Mouse (Mus musculus) olfactory bulb, adult 2 months (tissue): ENCODE measurements around the gene Pkp4. TPM values are rescaled to one million over a fixed set of nuclear protein-coding genes. Genes with fewer than 3 reads are reported as not detected.
A peak's percentile ranks its signal among the peaks of the same experiment; 100 is the strongest.

Experiments used
- H3K27ac ChIP-seq: fragments of 200-500 bp; 2 replicates; pipeline ENCODE4 v1.5.1; 2012; ENCODE audit warnings: low read depth, low read length; ENCODE audit not compliant: insufficient read depth
- H3K4me1 ChIP-seq: fragments of 200-500 bp; 2 replicates; pipeline ENCODE4 v1.6.1; 2012; ENCODE audit warnings: low read length; ENCODE audit not compliant: control insufficient read depth, insufficient read depth
- H3K4me3 ChIP-seq: fragments of 200-500 bp; 2 replicates; pipeline ENCODE4 v1.5.1; 2012; ENCODE audit warnings: mild to moderate bottlenecking, low read depth, low read length, moderate library complexity; ENCODE audit not compliant: insufficient read depth
- CTCF ChIP-seq: fragments of 200-500 bp; IDR thresholded peaks from 2 replicates; pipeline ENCODE4 v1.5.1; 2012; ENCODE audit warnings: low read depth, mild to moderate bottlenecking, low read length, moderate library complexity; ENCODE audit not compliant: insufficient read depth
- POLR2A ChIP-seq: fragments of 200-500 bp; IDR thresholded peaks from 2 replicates; pipeline ENCODE4 v1.6.1; 2012; ENCODE audit warnings: mild to moderate bottlenecking, low read depth, low read length, moderate library complexity; ENCODE audit not compliant: insufficient read depth
- WGBS: fragments of 180-500 bp; shearing (Covaris S2); methylation state at CpG from one replicate; pipeline ENCODE4 v1.1.7; 2018; 5-methylcytosine and 5-hydroxymethylcytosine counted together
- polyA plus RNA-seq: library from polyadenylated mRNA; stranded (reverse); fragments of >200 nt; gene quantifications from 2 replicates; pipeline ENCODE4 v1.2.4, GENCODE M21; 2012; ENCODE audit warnings: low replicate concordance; ENCODE audit not compliant: missing spikeins, insufficient read depth, insufficient read length

Pkp4 gene
- polyA plus RNA-seq, result 318 TPM in 1 of 2 replicates, not detected in the other

DNA sequence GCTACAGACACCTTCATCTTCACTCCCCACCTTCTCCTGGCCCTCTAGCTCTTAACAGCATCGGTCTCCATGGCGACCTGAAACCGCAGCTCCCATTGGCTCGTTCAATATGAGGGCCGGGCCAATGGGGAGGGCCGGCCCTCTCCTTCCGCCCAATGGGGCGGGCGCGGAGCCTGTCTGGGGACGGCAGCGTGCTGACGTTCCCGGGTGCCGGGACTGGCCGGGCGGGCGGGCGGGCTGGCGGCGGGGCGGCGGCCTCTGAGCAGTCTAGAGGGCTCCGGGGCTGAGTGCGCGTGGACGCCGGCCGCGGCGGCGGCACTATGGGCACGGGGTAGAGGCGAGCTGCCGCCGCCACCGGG, at the start of gene Pkp4, which contains the start of gene Ccdc148:
Gene Pkp4, plus strand, starts transcription at position 246 of the 359 bp plus-strand sequence.
Gene Ccdc148, minus strand, starts transcription at position 79 of the 359 bp plus-strand sequence.
- 0% methylated on average over 26 of the region's 37 CpGs for WGBS
- Histone ChIP-seq H3K4me1 (peaks cover 5% of the 10 kb centered on the region), H3K27ac (peak within 1 kb of the TSS; percentile 74), H3K4me3 (peak within 1 kb of the TSS; percentile 93)
- peak; percentile 32; the same call in 1 of the 2 replicates for TF ChIP-seq POLR2A
- no peak for TF ChIP-seq CTCF

DNA sequence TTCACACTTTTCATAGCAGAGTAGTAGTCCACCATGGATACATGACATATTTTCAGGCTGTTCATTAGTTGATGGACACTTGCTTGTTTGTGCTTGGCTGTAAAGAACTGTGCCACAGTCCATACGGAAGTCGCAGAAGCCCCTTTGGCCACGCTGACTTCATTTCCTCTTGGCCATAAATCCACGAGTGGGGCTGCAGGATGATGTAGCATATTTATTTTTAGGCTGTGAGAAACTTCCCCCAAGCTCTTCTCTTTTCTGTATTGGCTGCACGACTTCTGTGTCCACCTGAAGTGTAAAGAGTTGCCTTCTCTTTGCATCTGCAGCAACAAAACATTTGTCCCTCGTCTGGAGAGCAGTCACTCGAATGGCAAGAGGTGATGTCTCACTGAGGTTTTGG, 31.6 kb upstream of the Pkp4 start:
- TF ChIP-seq POLR2A (no peak), CTCF (no peak)
- Histone ChIP-seq H3K4me3 (no peak overlapping the region), H3K4me1 (no peaks in the 10 kb centered on the region), H3K27ac (no peak overlapping the region)
- 86% methylated on average over 7 of the region's 7 CpGs for WGBS

DNA sequence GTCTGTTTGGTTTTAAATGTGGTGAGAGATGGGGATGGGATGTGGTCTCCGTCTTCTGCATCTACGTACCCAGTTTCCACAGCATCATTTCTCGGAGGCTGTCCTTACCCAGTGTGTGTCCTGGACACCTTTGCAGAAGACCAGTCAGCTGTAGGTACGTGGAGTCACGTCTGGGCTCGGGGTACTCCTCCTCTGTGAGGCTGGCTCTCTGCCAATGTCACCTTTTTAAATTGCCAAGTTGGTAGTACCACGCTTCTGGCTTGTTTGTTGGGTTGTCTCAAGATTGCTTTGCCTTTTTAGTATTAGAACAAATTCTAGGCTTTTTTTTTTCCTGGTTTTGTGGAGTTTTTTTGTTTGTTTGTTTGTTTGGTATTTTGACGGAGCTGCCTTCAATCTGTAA, 30.8 kb upstream of the Pkp4 start:
- H3K4me3 ChIP-seq, result no peak overlapping the region
- WGBS, result 77% methylated on average over 8 of the region's 8 CpGs
- TF ChIP-seq CTCF, result no peak
- no peak for TF ChIP-seq POLR2A
- no peak overlapping the region for H3K27ac ChIP-seq
- no peaks in the 10 kb centered on the region for H3K4me1 ChIP-seq

DNA sequence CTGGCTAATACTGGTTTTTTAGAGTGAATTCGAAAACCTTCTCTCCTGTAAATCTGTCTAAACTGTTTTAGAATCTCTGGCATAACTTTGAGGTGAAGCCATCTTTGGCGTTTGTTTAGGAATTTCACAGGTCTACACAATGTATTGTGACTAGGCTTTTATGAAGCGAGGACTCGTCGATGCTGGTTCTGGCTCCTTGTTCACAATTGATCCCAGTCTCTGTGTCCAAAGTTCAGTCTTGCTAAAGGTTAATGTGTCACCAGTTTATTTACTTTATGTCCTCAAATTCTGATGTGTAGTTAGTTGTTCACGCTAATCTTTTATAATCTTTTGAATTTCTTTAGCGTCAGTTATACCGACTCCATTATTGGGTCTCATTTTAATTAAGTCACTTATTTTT, 29.6 kb upstream of the Pkp4 start:
- no peak overlapping the region for H3K4me3 ChIP-seq
- no peak overlapping the region for H3K27ac ChIP-seq
- TF ChIP-seq POLR2A, result no peak
- TF ChIP-seq CTCF, result no peak
- H3K4me1 ChIP-seq, result no peaks in the 10 kb centered on the region
- WGBS, result 91% methylated on average over 8 of the region's 8 CpGs

DNA sequence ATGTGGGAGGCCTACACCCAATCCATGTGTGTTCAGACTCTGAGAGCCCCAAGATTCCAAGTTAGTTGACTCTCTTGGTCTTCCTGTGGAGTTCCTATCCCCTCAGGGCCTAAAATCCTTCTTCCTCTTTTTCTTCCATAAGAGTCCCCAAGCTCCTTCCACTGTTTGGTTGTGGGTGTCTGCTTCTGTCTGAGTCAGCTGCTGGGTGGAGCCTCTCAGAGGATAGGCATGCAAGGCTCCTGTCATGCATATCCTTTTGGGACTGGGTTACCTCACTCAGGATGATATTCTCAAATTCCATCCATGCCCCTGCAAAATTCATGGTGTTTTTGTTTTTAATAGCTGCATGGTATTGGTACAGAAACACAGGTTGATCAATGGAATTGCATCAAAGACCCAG, 5.2 kb upstream of the Pkp4 start:
- H3K4me1 ChIP-seq, result peaks cover 2% of the 10 kb centered on the region; the same call in 1 of the 2 replicates
- H3K27ac ChIP-seq, result no peak overlapping the region
- TF ChIP-seq POLR2A (no peak), CTCF (no peak)
- no peak overlapping the region for H3K4me3 ChIP-seq

DNA sequence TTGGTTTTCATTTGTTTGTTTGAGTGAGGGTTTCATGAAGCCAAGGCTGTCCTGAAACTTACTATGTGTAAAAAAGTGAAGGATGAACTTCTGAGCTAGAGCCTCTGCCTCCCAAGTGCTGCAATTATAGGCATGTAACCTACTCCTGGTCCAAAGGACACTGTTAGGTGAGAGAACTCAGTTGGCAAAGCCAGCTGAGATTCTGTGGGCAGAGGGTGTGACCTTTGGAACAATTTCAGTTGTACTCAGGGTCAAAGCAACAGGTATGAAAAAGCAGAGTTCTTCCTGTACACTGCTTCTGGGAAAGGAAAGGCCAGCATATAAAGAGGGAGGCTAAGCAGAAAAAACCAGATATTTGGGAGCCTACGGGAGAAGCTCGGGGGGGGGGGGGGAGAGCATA, 2.5 kb upstream of the Pkp4 start:
- Histone ChIP-seq H3K27ac (no peak overlapping the region), H3K4me3 (no peak overlapping the region), H3K4me1 (peaks cover 2% of the 10 kb centered on the region; the same call in 1 of the 2 replicates)
- TF ChIP-seq CTCF (no peak), POLR2A (no peak)
- WGBS, result 54% methylated on average over 2 of the region's 2 CpGs

DNA sequence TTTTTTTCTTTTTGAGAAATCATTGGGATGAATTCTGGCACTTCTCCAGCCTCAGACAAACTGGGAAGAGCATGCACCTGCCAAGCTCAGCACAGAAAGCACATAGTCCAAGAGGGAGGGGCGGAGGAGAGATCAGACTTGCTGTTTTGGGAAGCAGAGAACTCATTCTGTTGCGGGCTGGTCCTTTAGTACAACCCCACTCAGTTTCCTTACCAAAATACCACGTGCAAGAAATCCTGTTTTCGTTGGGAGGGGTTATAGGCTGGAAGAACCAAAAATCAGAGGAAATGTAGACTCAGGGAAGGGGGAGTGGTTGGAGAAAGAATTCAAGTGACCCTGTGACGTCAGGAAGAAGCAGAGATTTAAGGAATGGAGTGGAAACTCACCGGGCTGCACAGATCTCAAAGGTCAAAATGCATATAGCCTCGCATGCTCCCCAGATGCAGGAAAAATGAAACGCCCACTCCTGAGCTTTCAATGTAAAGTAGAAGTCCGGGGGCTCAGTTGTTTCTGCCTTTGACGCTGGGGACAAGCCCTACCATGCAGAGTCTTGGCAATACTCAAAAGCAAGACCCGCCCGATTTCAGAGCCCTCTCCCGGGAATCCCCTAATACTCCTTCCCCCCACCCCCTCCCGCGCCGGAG, 567 bp upstream of the Pkp4 start:
- TF ChIP-seq CTCF (no peak), POLR2A (no peak)
- Histone ChIP-seq H3K4me1 (peaks cover 5% of the 10 kb centered on the region), H3K4me3 (peak overlapping the region; percentile 61), H3K27ac (no peak overlapping the region)
- under 1% methylated on average over 16 of the region's 16 CpGs for WGBS

DNA sequence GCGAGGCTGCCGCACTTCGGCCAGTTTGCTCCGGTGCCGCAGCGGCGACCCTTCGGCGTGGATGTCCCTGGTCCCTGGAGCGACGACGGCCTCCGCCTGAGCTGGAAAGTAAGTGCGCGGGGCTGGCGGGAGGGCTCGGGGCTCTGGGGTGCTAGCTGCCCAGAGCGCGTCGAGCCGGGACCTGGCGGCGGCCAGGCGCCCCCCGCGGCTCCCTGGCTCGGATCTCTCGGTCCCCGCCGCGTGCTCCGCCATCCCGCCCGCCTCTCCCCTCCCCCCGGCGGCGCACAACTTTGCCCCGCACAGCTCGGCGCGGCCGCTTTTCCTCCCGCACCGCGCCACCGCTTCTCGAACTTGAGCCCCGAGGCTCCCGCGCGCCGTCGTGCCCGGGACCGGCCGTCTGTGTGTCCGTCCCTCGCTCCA, 381 bp downstream of the Pkp4 start:
- H3K4me1 ChIP-seq, result peaks cover 5% of the 10 kb centered on the region
- TF ChIP-seq POLR2A (no peak; the same call in 1 of the 2 replicates), CTCF (no peak)
- WGBS, result under 1% methylated on average over 58 of the region's 58 CpGs
- peak overlapping the region; percentile 93 for H3K4me3 ChIP-seq
- peak overlapping the region; percentile 74 for H3K27ac ChIP-seq

DNA sequence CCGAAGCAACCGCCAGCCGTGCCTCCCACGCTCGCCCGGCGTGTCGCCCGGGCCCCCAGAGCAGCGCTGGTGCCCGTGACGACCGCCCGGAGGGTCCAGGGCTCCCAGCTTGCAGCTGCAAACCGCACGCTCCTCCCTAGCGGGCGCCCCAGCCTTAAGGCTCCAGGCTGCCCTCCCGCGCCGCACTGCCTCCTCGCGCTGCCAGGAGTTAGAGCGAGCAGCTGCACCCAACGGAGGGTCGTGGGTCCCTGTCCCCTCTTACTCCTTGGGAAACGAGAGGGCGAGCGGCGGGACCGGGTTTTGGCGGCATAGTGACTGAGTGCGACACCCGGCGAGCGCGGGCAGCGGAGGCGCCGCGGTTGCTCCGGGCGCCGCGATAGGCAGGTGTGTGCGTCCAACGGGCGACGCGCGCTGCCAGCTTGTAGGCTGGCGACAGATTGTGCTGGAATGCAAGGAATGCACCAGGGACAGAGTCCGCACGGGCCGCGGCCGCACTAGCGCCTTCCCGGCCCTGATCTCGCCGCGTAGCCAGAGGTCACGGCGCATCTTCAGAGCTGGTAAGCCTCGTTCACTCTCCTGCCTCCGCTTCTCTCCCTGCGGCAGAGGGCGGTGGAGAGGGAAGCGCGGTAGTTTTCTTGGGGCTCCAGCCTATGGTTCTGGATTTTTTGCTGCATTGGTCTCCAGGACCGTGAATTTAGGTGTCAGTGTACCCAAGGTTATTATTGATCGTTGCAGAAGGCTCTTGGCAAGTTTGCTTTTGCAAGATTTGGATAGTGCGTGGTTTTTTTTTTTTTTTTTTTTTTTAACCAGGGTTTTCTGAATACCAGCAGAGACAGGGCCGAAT, 1.0 kb downstream of the Pkp4 start:
- H3K4me3 ChIP-seq, result peak overlapping the region; percentile 93
- WGBS, result under 1% methylated on average over 74 of the region's 74 CpGs
- TF ChIP-seq CTCF (0 out of 2 replicates have a peak, but pooled peaks have one; percentile 16), POLR2A (no peak; the same call in none of the 2 replicates)
- H3K4me1 ChIP-seq, result peaks cover 5% of the 10 kb centered on the region
- peak overlapping the region; percentile 74 for H3K27ac ChIP-seq
